Mouse (Mus musculus): Measurements from ENCODE around the gene Asl.

GRCm38 (mm10) chr5:130040797-130041196, 11.8 kb upstream of the Asl start:
- TF ChIP-seq POLR2A (IDR thresholded peaks at IDR 0.05; ENCODE audit: low read depth, low read length) = no peak
- no peak for TF ChIP-seq CTCF (IDR thresholded peaks at IDR 0.05; ENCODE audit: borderline replicate concordance, insufficient read depth, low read length)

All from embryonic fibroblast, embryonic 13.5 days (primary cell).